Mouse (Mus musculus): Measurements from ENCODE around the gene Trim9. TPM values are rescaled to one million over a fixed set of nuclear protein-coding genes. Genes with fewer than 3 reads are reported as not detected.
A peak's percentile ranks its signal among the peaks of the same experiment; 100 is the strongest.

The Trim9 gene
- polyA plus RNA-seq (2016; fragmentation: Nextera tagmentation; extraction: Ambion mirVana): 0.33 and 0.55 TPM in 2 replicates

DNA sequence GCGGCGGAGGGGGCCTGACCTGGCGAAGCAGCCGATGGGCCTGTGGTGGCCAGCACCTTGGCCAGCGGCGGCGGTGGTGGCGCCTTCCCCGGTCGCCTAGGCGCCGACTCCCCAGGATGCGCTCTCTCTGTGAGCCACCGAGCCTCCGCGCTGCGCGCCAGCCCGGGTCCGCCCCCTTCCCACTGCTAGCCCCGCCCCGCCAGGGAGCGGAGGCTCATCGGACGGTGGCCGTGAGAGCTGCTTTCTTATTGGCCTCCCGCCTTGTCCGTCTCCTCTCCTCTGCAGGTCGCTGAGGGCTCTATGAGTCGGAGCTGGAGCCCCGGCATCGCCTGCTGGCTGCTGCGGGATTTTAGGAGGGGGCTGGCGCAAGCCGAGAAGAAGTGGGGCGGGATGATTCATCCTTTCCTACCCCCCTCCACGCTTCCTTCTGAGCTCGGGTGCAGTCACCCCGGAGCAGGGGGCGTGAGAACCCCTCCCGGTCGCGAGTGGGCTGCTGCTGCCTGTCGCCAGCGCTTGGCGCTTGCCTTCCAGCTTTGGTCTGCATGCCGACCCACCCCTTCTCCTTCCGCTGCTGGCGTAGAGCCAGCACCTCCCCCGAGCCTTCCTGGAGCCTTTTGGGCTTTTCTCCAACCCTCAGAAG is at the start of gene Trim9:
TSS of gene Trim9 (minus strand) at position 413 of the 640 bp plus-strand sequence.
- peak; percentile 97 for DNase-seq (ENCODE audit: low spot score)
- Histone ChIP-seq H3K27me3 (ENCODE audit: insufficient read depth, poor library complexity, severe bottlenecking) (peaks cover 31% of the 10 kb centered on the region), H3K36me3 (no peaks in the 10 kb centered on the region), H3K4me1 (peaks cover 26% of the 10 kb centered on the region), H3K4me3 (peak within 1 kb of the TSS; percentile 69), H3K9me3 (no peaks in the 10 kb centered on the region), H3K27ac (peak within 1 kb of the TSS; percentile 84)
- under 1% methylated on average over 50 of the region's 50 CpGs for WGBS

DNA sequence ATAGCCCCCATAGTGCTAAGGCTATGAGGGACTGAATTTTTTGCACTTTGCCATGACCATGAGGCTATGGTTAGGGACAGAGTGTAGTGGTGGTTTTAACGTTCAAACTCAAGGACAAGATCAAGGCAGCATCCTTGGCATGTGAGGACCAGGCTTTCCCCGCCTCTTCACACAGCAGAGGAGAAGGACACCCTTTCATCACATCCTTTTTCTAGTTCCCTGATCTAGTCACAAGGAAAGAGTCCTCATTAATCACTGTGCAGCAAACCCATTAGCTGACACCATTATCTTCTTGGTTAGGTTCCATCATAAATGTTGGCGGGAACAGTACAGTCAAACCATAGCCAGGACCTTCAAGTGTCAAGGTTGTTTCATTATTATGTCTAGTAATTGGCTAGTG is 47.6 kb upstream of the Trim9 start:
- Histone ChIP-seq H3K27me3 (ENCODE audit: insufficient read depth, poor library complexity, severe bottlenecking) (no peaks in the 10 kb centered on the region; the same call in 1 of the 2 replicates), H3K36me3 (no peaks in the 10 kb centered on the region), H3K4me3 (no peak overlapping the region), H3K4me1 (no peaks in the 10 kb centered on the region), H3K27ac (no peak overlapping the region), H3K9me3 (no peaks in the 10 kb centered on the region)
- WGBS: 74% methylated on average over 3 of the region's 3 CpGs
- no peak for DNase-seq (ENCODE audit: low spot score)

DNA sequence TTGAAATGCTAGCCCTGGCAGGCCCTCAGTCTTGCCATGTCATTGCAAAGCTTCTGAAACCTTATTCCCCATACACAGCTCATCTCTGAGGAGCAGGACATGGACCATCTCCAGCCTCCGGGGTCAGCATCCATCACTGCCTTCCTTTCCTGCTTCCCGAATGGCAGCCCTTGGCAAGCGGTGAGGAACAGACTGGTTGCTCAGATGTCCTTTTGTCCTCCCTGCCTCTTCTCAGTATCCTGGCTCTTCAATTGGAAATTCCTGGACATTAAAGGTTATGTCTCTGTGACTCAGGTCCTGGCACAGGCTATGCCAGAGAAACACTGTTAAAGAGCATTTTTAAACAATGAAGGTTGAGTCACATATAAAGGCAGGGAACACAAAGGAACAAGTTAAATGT is 43.8 kb upstream of the Trim9 start:
- H3K4me3 ChIP-seq: no peak overlapping the region
- 86% methylated on average over 3 of the region's 3 CpGs for WGBS
- no peak overlapping the region for H3K27ac ChIP-seq
- H3K27me3 ChIP-seq (ENCODE audit: insufficient read depth, poor library complexity, severe bottlenecking): no peaks in the 10 kb centered on the region; the same call in 1 of the 2 replicates
- no peak for DNase-seq (ENCODE audit: low spot score)
- H3K36me3 ChIP-seq: no peaks in the 10 kb centered on the region
- H3K9me3 ChIP-seq: no peaks in the 10 kb centered on the region
- H3K4me1 ChIP-seq: no peaks in the 10 kb centered on the region

DNA sequence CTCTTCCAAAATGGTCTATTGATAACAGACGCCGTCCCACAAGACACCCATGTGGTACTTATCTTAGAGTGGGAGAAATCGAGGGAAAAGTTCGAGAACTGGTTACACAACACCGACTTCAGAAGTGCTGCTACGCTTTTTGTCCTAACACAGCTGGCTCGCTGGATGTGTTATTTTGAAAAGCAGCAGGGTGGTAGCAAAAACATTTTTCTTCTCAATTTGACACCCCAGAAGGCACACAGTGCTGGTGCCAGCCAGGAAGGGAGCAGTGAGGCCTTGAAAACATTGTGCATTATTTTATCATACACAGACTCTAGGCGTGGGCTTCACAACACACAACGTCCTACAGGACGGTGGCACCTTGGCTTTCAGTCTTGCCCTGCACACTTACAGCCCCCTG is 27.6 kb upstream of the Trim9 start:
- 81% methylated on average over 10 of the region's 10 CpGs for WGBS
- Histone ChIP-seq H3K27me3 (ENCODE audit: insufficient read depth, poor library complexity, severe bottlenecking) (no peaks in the 10 kb centered on the region), H3K4me1 (no peaks in the 10 kb centered on the region), H3K36me3 (no peaks in the 10 kb centered on the region), H3K4me3 (no peak overlapping the region), H3K27ac (no peak overlapping the region), H3K9me3 (no peaks in the 10 kb centered on the region)
- no peak for DNase-seq (ENCODE audit: low spot score)

DNA sequence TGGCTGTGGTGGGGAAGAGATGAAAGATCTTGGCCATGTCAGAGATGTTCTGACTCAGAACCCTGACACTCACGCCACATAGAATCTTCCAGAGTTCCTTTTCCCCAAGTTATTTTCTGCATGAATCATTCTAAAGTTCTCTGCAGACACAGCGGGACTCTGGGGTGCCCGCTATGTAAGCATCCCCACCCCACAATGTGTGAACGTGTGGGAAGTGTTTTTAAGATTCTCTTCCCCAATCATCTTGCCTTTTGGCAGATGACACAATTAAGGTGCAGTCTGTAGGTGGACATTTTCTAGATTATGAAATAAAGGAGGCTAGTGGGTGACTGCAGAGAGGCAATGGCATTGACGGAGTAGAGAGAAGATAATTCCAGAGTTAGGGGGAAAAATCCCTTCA is 25.5 kb upstream of the Trim9 start:
- Histone ChIP-seq H3K27me3 (ENCODE audit: insufficient read depth, poor library complexity, severe bottlenecking) (no peaks in the 10 kb centered on the region), H3K36me3 (no peaks in the 10 kb centered on the region), H3K9me3 (no peaks in the 10 kb centered on the region), H3K4me1 (peaks cover 2% of the 10 kb centered on the region), H3K4me3 (no peak overlapping the region), H3K27ac (no peak overlapping the region)
- DNase-seq (ENCODE audit: low spot score): no peak
- WGBS: 82% methylated on average over 5 of the region's 5 CpGs

DNA sequence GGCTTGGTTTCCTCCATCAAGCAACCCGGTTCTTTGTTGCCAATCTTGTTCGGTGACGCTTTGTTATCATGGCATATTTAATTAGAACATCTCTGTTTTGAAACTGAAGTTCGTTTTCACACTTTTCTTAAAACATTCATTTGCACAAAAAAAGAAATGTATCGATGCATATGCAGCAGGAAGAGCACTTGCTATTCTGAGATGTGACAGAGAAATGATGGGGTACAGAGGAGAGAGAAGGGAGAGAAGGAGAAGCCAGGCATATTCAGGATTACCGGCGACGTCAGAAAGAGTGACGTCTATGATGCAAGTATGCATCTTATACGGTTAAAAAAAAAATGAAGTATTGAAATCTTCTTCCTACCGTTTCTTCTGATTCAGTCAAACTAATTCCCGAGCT is 21.9 kb upstream of the Trim9 start:
- no peaks in the 10 kb centered on the region for H3K9me3 ChIP-seq
- H3K4me1 ChIP-seq: peaks cover 10% of the 10 kb centered on the region
- H3K27ac ChIP-seq: no peak overlapping the region
- no peak for DNase-seq (ENCODE audit: low spot score)
- H3K36me3 ChIP-seq: no peaks in the 10 kb centered on the region
- WGBS: 82% methylated on average over 12 of the region's 12 CpGs
- no peak overlapping the region for H3K4me3 ChIP-seq
- H3K27me3 ChIP-seq (ENCODE audit: insufficient read depth, poor library complexity, severe bottlenecking): no peaks in the 10 kb centered on the region

DNA sequence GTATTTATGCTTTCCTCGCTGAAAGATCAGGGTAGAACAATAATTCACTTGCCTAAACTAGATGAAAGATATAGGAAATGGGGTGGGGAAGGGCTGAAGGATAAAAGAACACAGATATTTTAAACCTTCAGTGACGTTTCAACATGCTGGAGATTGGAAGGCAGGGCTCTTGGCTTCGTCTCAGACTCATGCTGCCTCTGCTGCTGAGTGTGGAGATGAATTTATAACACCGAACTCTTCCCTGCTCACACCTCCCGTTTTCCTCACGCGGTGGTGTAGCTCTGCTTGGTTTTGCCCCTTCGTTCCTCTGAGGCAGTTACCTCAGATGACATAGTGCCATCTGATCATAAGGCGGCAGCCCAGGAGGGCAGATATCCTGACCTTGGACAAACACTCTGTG is 21.4 kb upstream of the Trim9 start:
- no peak for DNase-seq (ENCODE audit: low spot score)
- 81% methylated on average over 9 of the region's 9 CpGs for WGBS
- no peaks in the 10 kb centered on the region for H3K27me3 ChIP-seq (ENCODE audit: insufficient read depth, poor library complexity, severe bottlenecking)
- H3K4me1 ChIP-seq: peaks cover 10% of the 10 kb centered on the region
- no peaks in the 10 kb centered on the region for H3K9me3 ChIP-seq
- no peak overlapping the region for H3K4me3 ChIP-seq
- H3K36me3 ChIP-seq: no peaks in the 10 kb centered on the region
- H3K27ac ChIP-seq: no peak overlapping the region

DNA sequence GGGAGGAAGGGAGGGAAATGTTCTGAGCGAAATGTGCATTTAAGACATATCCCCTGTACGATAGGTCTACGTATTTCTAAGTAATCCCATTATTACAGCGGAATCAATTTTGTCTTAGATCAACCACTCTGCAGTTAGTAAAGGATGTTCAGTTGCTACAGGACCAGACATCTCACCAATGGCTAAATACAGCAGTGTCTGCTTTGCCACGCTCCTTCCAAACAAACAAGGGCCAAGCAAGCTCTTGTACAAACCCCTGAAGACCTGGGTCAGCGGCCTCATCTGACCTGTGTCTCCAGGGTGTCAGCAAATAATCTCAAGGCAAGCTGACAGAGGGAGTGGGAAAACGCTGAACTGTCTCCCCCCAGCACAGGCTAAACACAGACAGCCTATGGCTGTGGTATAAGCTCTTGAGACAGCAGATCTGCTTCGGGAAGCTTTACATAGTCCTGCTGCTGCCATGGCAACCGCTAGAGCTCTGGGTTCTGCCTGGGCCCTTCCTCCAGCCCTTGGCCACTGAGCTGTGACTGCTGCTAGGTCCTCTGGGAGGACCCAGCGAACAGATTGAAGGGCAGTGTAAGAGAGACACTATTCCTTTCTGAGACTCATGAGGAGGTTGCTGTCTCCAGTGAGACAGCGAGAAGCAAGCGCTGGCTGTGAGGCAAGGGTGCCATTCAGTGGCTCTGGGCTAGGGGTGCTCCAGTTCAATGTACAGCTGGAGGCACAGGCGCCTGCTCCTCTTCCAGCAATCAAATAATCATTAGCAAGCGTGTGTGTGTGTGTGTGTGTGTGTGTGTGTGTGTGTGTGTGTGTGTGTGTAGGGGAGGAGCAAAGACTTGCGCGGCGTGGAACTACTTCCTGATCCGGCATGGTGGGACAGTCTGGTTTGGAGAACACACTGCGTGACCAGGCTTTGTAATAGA is 20.2 kb upstream of the Trim9 start:
- Histone ChIP-seq H3K36me3 (no peaks in the 10 kb centered on the region), H3K4me1 (peaks cover 14% of the 10 kb centered on the region), H3K9me3 (no peaks in the 10 kb centered on the region), H3K4me3 (peak overlapping the region; percentile 39), H3K27ac (peak overlapping the region; percentile 71), H3K27me3 (ENCODE audit: insufficient read depth, poor library complexity, severe bottlenecking) (no peaks in the 10 kb centered on the region)
- WGBS: 51% methylated on average over 18 of the region's 19 CpGs
- DNase-seq (ENCODE audit: low spot score): peak; percentile 91

DNA sequence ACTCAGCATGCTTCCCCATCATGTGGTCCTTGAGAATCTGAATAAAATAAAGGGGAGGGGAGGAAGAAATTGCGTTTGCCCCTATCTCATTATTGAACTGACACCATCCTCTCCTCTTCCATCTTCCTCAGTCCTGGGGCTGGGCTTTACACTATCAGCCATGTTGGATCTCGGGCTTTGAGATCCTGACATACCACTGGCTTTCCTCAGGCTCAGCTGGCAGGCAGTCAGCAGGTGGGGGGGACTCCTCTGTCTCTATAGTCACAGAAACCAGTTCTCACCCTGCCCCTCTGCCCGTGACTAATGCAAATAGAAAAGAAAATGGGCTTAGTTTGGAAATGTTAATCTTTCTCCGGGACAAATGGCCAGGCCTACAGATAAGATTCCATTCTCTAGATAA is 15.6 kb upstream of the Trim9 start:
- Histone ChIP-seq H3K9me3 (no peaks in the 10 kb centered on the region), H3K4me3 (no peak overlapping the region), H3K27ac (no peak overlapping the region), H3K36me3 (no peaks in the 10 kb centered on the region), H3K4me1 (peaks cover 23% of the 10 kb centered on the region), H3K27me3 (ENCODE audit: insufficient read depth, poor library complexity, severe bottlenecking) (no peaks in the 10 kb centered on the region; the same call in 1 of the 2 replicates)
- DNase-seq (ENCODE audit: low spot score): no peak
- 20% methylated on average over 4 of the region's 4 CpGs for WGBS

DNA sequence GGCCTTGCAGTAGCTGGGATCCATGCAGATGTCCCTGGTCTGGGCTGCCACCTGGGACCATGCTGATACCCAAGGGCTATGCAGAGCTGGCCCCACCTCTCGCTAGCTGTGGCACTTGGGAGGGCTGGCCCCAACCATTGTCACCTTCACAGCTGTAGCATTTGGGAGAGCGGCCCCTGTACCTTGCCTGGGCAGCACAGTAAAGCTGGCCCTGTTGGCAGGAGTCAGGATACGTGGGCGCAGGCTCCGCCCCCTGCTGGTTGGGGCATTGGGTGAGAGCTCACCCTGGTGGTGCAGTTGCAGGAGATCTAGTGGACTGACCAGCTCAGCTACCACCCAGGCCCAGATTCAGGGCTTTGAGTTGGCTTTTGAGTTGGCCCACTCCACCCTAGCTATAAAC is 12.9 kb upstream of the Trim9 start:
- no peak overlapping the region for H3K4me3 ChIP-seq
- no peak overlapping the region for H3K27ac ChIP-seq
- H3K36me3 ChIP-seq: no peaks in the 10 kb centered on the region
- no peaks in the 10 kb centered on the region for H3K9me3 ChIP-seq
- no peaks in the 10 kb centered on the region; the same call in 1 of the 2 replicates for H3K27me3 ChIP-seq (ENCODE audit: insufficient read depth, poor library complexity, severe bottlenecking)
- 76% methylated on average over 5 of the region's 5 CpGs for WGBS
- no peak for DNase-seq (ENCODE audit: low spot score)
- H3K4me1 ChIP-seq: peaks cover 14% of the 10 kb centered on the region

DNA sequence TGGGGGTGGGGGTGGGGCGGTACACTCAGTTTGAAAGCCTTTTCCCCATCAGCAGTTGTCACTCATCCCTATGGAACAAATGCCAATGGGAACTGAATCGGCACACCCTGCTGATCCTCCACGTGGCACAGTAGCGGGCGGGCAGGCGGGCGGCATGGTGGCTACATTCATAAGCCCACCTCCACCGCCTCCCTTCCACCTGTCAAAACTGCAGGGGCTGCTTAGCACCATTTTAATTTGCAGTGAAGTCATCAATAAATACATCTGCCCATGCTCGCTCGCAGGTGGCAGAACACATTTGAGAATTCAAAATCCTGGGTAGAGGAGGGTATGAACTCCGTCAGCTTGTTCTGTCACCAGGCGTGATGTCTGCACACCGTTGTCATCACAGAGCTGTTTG is 12.0 kb upstream of the Trim9 start:
- no peaks in the 10 kb centered on the region for H3K36me3 ChIP-seq
- no peaks in the 10 kb centered on the region for H3K9me3 ChIP-seq
- H3K4me3 ChIP-seq: no peak overlapping the region
- peaks cover 14% of the 10 kb centered on the region for H3K4me1 ChIP-seq
- WGBS: 68% methylated on average over 13 of the region's 13 CpGs
- no peak for DNase-seq (ENCODE audit: low spot score)
- H3K27ac ChIP-seq: no peak overlapping the region
- H3K27me3 ChIP-seq (ENCODE audit: insufficient read depth, poor library complexity, severe bottlenecking): no peaks in the 10 kb centered on the region; the same call in 1 of the 2 replicates

DNA sequence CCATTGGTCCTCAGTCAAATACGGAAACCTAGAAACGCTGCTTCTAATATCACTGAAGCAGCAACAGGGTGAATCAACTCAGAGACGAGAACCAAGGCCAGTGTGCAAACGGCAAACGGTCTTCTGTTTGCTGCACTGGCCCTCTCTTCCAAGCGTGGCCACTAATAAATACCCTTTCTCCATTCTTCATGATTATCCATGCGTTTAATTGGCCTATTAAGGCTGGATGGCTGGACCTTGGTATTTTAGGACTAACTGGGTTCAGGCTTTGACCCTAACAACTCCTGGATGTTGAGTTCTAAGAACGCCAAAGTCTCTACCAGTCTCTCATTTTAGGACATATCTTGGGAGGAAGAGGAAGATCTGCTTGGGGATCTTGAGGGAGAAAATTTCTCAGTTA is 7.5 kb upstream of the Trim9 start:
- peaks cover 6% of the 10 kb centered on the region; the same call in 1 of the 2 replicates for H3K4me1 ChIP-seq
- no peaks in the 10 kb centered on the region for H3K9me3 ChIP-seq
- no peaks in the 10 kb centered on the region for H3K27me3 ChIP-seq (ENCODE audit: insufficient read depth, poor library complexity, severe bottlenecking)
- H3K4me3 ChIP-seq: no peak overlapping the region
- no peak overlapping the region for H3K27ac ChIP-seq
- no peak for DNase-seq (ENCODE audit: low spot score)
- H3K36me3 ChIP-seq: no peaks in the 10 kb centered on the region
- 81% methylated on average over 8 of the region's 8 CpGs for WGBS

DNA sequence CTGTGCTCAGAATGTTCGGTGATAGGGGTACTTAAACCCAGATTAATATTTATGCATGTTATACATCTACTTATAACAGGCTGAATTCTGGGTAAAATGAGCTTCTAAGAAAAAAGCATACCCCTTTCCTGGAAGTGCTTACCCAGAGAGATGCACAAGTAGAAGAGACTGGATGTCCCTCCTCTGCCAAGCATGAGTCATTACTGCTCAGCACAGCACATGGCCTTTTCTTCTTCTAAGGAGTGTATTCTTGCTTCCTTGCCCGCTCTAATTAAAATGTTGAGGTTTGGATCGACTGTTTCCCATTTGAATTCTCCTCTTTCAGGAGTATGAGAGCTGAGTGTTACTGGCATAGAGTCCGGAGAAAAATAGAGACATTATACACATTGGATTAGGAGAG is 3.1 kb upstream of the Trim9 start:
- no peak overlapping the region for H3K27ac ChIP-seq
- H3K9me3 ChIP-seq: no peaks in the 10 kb centered on the region
- no peak for DNase-seq (ENCODE audit: low spot score)
- peaks cover 25% of the 10 kb centered on the region for H3K4me1 ChIP-seq
- peaks cover 16% of the 10 kb centered on the region for H3K27me3 ChIP-seq (ENCODE audit: insufficient read depth, poor library complexity, severe bottlenecking)
- H3K4me3 ChIP-seq: no peak overlapping the region
- H3K36me3 ChIP-seq: no peaks in the 10 kb centered on the region
- 82% methylated on average over 4 of the region's 4 CpGs for WGBS
